Mouse (Mus musculus) thymus, adult 2 months (tissue): ENCODE results near the gene Tcn2. TPM values are rescaled to one million over a fixed set of nuclear protein-coding genes. Genes with fewer than 3 reads are reported as not detected.

Experiments used
- DNase-seq: peaks from one replicate; pipeline ENCODE4 v3.0.0; 2021
- H3K27ac ChIP-seq: fragments of 200-500 bp; 2 replicates; pipeline ENCODE4 v1.5.1; 2012; ENCODE audit warnings: low read length, control low read depth; ENCODE audit not compliant: control insufficient read depth, insufficient read depth
- H3K27me3 ChIP-seq: fragments of 200-500 bp; 2 replicates; pipeline ENCODE4 v1.6.1; 2012; ENCODE audit warnings: mild to moderate bottlenecking, low read length, moderate library complexity, mixed read lengths; ENCODE audit not compliant: control insufficient read depth, insufficient read depth
- H3K36me3 ChIP-seq: fragments of 200-500 bp; 2 replicates; pipeline ENCODE4 v1.6.1; 2012; ENCODE audit warnings: mild to moderate bottlenecking, low read length, moderate library complexity; ENCODE audit not compliant: control insufficient read depth, insufficient read depth
- H3K4me1 ChIP-seq: fragments of 200-500 bp; replicated peaks from 2 replicates; pipeline ENCODE4 v1.6.1; 2012; ENCODE audit warnings: low read length; ENCODE audit not compliant: control insufficient read depth, insufficient read depth
- H3K4me3 ChIP-seq: fragments of 200-500 bp; 2 replicates; pipeline ENCODE4 v1.5.1; 2012; ENCODE audit warnings: mild to moderate bottlenecking, low read length, control low read depth, moderate library complexity; ENCODE audit not compliant: control insufficient read depth, insufficient read depth
- CTCF ChIP-seq: fragments of 200-500 bp; IDR thresholded peaks from 2 replicates; pipeline ENCODE4 v1.5.1; 2012; ENCODE audit warnings: mild to moderate bottlenecking, control low read depth, low read length, moderate library complexity, borderline replicate concordance; ENCODE audit not compliant: control insufficient read depth, poor library complexity, insufficient read depth; ENCODE audit errors: extremely low read depth
- POLR2A ChIP-seq: fragments of 200-500 bp; IDR thresholded peaks from 2 replicates; pipeline ENCODE4 v1.6.1; 2012; ENCODE audit warnings: mild to moderate bottlenecking, low read length, control low read depth, moderate library complexity; ENCODE audit not compliant: control insufficient read depth, poor library complexity, insufficient read depth; ENCODE audit errors: extremely low read depth
- WGBS: fragments of 180-500 bp; shearing (Covaris S2); methylation state at CpG from one replicate; pipeline ENCODE4 v1.1.7; 2018; 5-methylcytosine and 5-hydroxymethylcytosine counted together
- polyA plus RNA-seq: library from polyadenylated mRNA; depleted of rRNA; stranded (reverse); fragments of >200 nt; gene quantifications from 2 replicates; pipeline ENCODE4 v1.2.3, GENCODE M21; 2012

The Tcn2 gene
- polyA plus RNA-seq, 1 experiment: 60.3 TPM

GRCm38 (mm10) chr11:3930019-3930418 is 1.9 kb downstream of the Tcn2 start:
- H3K27me3 ChIP-seq: no peaks in the 10 kb centered on the region
- no peak for DNase-seq
- TF ChIP-seq CTCF (no peak), POLR2A (no peak)
- no peak overlapping the region for H3K27ac ChIP-seq
- H3K36me3 ChIP-seq: no peaks in the 10 kb centered on the region
- H3K4me1 ChIP-seq: peaks cover 6% of the 10 kb centered on the region
- H3K4me3 ChIP-seq: no peak overlapping the region
- 62% methylated on average over 4 of the region's 4 CpGs for WGBS

DNA sequence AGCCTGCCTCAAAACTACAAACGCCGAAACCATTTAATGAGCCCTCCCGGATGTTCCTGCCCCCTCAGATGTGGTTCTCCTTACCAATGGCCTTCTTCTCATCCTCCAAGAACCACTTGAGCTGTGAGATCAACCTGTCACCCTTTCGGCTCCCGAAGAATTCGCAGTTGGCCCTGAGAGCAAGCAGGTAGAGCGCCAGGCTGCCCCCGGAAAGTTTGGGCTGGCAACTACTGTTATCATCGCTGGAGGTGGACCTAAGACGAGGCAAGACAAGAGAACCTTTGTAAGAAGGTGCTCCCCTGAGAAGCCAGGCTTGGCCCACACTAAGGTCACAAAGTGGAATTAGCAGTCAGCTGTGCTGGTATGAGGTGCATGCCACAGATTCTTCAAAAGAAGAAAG is 6.0 kb downstream of the Tcn2 start:
- Histone ChIP-seq H3K4me1 (no peaks in the 10 kb centered on the region), H3K27me3 (no peaks in the 10 kb centered on the region), H3K4me3 (no peak overlapping the region), H3K27ac (no peak overlapping the region), H3K36me3 (no peaks in the 10 kb centered on the region)
- no peak for DNase-seq
- no peak for TF ChIP-seq CTCF
- no peak for TF ChIP-seq POLR2A
- 96% methylated on average over 10 of the region's 10 CpGs for WGBS

DNA sequence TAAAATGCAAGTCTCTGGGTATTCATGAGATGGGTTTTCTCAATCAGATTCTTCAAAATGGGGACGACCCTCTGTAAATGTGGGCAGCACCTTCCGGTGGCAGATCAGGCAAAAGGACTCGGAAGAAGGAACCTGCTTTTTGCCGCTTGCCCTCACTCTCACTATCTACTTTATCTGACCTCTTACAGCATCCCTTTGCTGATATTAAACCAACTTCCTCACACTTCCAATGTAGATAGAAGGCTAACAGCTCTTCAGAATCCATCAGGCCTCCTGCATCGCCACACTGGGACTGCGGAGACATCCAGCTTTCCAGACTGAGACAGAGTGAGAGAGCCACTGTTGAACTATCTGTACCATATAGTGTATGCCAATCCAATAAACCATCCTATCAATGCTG is 9.2 kb downstream of the Tcn2 start:
- no peaks in the 10 kb centered on the region for H3K36me3 ChIP-seq
- 99% methylated on average over 6 of the region's 6 CpGs for WGBS

GRCm38 (mm10) chr11:3922115-3922514 is 9.8 kb downstream of the Tcn2 start:
- WGBS: 96% methylated on average over 9 of the region's 9 CpGs
- no peaks in the 10 kb centered on the region for H3K36me3 ChIP-seq
- H3K4me1 ChIP-seq: no peaks in the 10 kb centered on the region
- H3K27me3 ChIP-seq: no peaks in the 10 kb centered on the region
- no peak for DNase-seq
- no peak overlapping the region for H3K27ac ChIP-seq
- H3K4me3 ChIP-seq: no peak overlapping the region
- no peak for TF ChIP-seq CTCF
- TF ChIP-seq POLR2A: no peak

More for the DNA sequence above, 9.2 kb downstream of the Tcn2 start:
- no peak for DNase-seq
- Histone ChIP-seq H3K4me3 (no peak overlapping the region), H3K4me1 (no peaks in the 10 kb centered on the region), H3K27me3 (no peaks in the 10 kb centered on the region), H3K27ac (no peak overlapping the region)
- TF ChIP-seq POLR2A: no peak
- TF ChIP-seq CTCF: no peak

DNA sequence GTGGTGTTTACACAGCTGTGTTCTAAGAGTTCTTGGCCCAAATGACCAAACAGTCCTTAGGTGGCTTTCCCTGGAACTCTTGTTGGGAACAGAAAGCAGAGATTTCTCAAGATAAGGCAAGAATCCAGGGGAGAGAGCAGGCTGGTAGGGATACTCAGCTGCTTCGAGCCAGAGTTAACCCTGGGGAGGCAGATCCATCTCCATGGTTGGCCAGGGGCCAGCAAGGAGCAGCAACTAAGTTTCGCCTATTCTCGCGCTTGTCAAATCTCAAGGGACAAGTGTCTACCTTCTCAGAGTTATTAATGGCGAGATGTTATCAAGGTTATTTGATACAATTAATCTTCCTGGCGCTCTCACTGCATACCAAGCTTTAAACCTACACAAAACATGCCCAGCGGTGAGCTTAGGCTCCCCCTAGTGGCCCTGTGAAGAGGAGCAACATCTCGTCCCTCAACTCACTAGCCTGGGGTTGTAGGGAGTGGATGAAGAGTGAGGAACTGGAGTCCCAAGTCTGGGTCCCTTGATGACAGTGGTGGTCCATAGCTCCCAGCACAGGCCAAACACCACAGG is 10.6 kb downstream of the Tcn2 start:
- no peak overlapping the region for H3K27ac ChIP-seq
- peak; percentile 51 for DNase-seq

DNA sequence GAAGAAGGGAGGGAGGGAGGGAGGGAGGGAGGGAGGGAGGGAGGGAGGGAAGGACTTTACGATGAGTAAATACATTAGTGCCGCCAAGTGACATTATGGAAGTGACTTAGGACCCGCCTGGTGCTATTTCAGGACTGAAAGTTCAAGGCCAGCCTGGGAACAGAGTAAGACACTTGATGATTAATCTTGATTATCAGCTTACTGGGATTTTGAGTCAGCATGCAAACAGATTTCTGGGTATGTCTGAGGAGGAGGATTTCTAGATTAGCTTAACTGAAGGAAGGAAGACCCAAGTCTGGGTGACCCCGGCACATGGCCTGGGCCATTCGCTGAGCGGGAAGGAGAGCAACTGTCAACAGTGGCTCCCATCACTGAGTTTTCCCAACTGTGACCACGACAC is 11.5 kb downstream of the Tcn2 start:
- no peaks in the 10 kb centered on the region for H3K36me3 ChIP-seq
- no peak overlapping the region for H3K4me3 ChIP-seq
- no peak for TF ChIP-seq POLR2A
- no peak for TF ChIP-seq CTCF
- no peak overlapping the region for H3K27ac ChIP-seq
- no peaks in the 10 kb centered on the region for H3K27me3 ChIP-seq
- 93% methylated on average over 7 of the region's 7 CpGs for WGBS
- no peaks in the 10 kb centered on the region for H3K4me1 ChIP-seq
- DNase-seq: no peak

More for the DNA sequence above, 10.6 kb downstream of the Tcn2 start:
- TF ChIP-seq CTCF (peak; percentile 70; the same call in 1 of the 2 replicates), POLR2A (no peak)
- Histone ChIP-seq H3K36me3 (no peaks in the 10 kb centered on the region), H3K4me1 (no peaks in the 10 kb centered on the region), H3K4me3 (no peak overlapping the region), H3K27me3 (no peaks in the 10 kb centered on the region)
- 54% methylated on average over 8 of the region's 8 CpGs for WGBS

- no peaks in the 10 kb centered on the region for H3K27me3 ChIP-seq
- peaks cover 6% of the 10 kb centered on the region for H3K4me1 ChIP-seq
- H3K27ac ChIP-seq: no peak overlapping the region
- H3K36me3 ChIP-seq: no peaks in the 10 kb centered on the region
- WGBS: 31% methylated on average over 1 of the region's 1 CpGs
- no peak for DNase-seq
- TF ChIP-seq CTCF (no peak), POLR2A (no peak)
- no peak overlapping the region for H3K4me3 ChIP-seq
Measured at GRCm38 (mm10) chr11:3918738-3919137, 13.2 kb downstream of the Tcn2 start.
